Mouse (Mus musculus) ES-Bruce4 (cell line): ENCODE measurements at regions not wholly inside any gene's neighbourhood (a gene's known extent, or its start where the extent isn't known, plus 50 kb on each side); places are given as distances from the start of the nearest gene placed in this dataset.

Experiments
- CTCF ChIP-seq: IDR thresholded peaks from one replicate; pipeline ENCODE4 v1.8.1; 2011; ENCODE audit warnings: low read depth, low read length
- EP300 ChIP-seq: IDR thresholded peaks from 2 replicates; pipeline ENCODE4 v1.6.1; 2011; ENCODE audit warnings: low read depth, low read length; ENCODE audit not compliant: insufficient read depth
- POLR2A ChIP-seq: IDR thresholded peaks from one replicate; pipeline ENCODE4 v1.8.1; 2011; ENCODE audit warnings: low read length; ENCODE audit not compliant: insufficient read depth

- TF ChIP-seq POLR2A = no peak
- no peak for TF ChIP-seq EP300
- TF ChIP-seq CTCF = no peak
Observed at GRCm38 (mm10) chr14:95543863-95544262, 337.2 kb upstream of the 4921530L21Rik start.
